Mouse (Mus musculus) mature B cell (primary cell): ENCODE results near the gene 4933421I07Rik.

Experiments used
- in situ Hi-C: fragments of 300-500 bp; cut with MboI; formaldehyde crosslinking; loops from 2 replicates; pipeline ENCODE4 v1.14.3; 2019

Gene 4933421I07Rik

GRCm38 (mm10) chr7:42447850-42448249 lies at the start of gene 4933421I07Rik:
4933421I07Rik (minus strand) TSS chr7:42448120.
- in situ Hi-C loops: no loop called here

GRCm38 (mm10) chr7:42497356-42497755 lies 49.4 kb upstream of the 4933421I07Rik start:
- in situ Hi-C loops: no loop called here

- in situ Hi-C loops: no loop called here
These were observed 48.3 kb upstream of the 4933421I07Rik start for GRCm38 (mm10) chr7:42496202-42496601.

GRCm38 (mm10) chr7:42490859-42491258 lies 42.9 kb upstream of the 4933421I07Rik start:
- in situ Hi-C loops: no loop called here

- in situ Hi-C loops: no loop called here
These were observed 42.4 kb upstream of the 4933421I07Rik start for GRCm38 (mm10) chr7:42490358-42490757.

GRCm38 (mm10) chr7:42454640-42455039 lies 6.7 kb upstream of the 4933421I07Rik start:
- in situ Hi-C loops: no loop called here

GRCm38 (mm10) chr7:42450618-42451017 lies 2.7 kb upstream of the 4933421I07Rik start:
- in situ Hi-C loops: no loop called here

GRCm38 (mm10) chr7:42447352-42447751 lies 568 bp downstream of the 4933421I07Rik start:
- in situ Hi-C loops: no loop called here
